Mouse (Mus musculus) neural tube, embryonic 15.5 days (tissue): ENCODE data around the gene Myh9. TPM values are rescaled to one million over a fixed set of nuclear protein-coding genes. Genes with fewer than 3 reads are reported as not detected.

Source experiments
- ATAC-seq: fragments of 200-750 bp; cut with Nextera tagmentation; 2 replicates; pipeline ENCODE4 v1.8.0; 2017; ENCODE audit warnings: mild to moderate bottlenecking, moderate TSS enrichment, moderate library complexity; ENCODE audit not compliant: low FRiP score
- H3K27ac ChIP-seq: fragments of 300-500 bp; sonication (generic); replicated peaks from 2 replicates; pipeline ENCODE4 v1.5.1; 2015; ENCODE audit warnings: mild to moderate bottlenecking, inconsistent platforms
- H3K27me3 ChIP-seq: fragments of 300-500 bp; sonication (generic); replicated peaks from 2 replicates; pipeline ENCODE4 v1.6.1; 2015; ENCODE audit warnings: inconsistent platforms
- H3K36me3 ChIP-seq: fragments of 300-500 bp; sonication (generic); 2 replicates; pipeline ENCODE4 v1.6.1; 2015; ENCODE audit warnings: inconsistent platforms
- H3K4me1 ChIP-seq: fragments of 300-500 bp; sonication (generic); 2 replicates; pipeline ENCODE4 v1.6.1; 2015; ENCODE audit warnings: inconsistent platforms
- H3K4me2 ChIP-seq: fragments of 300-500 bp; sonication (generic); 2 replicates; pipeline ENCODE4 v1.6.1; 2015; ENCODE audit warnings: inconsistent platforms, mild to moderate bottlenecking, moderate library complexity
- H3K4me3 ChIP-seq: fragments of 300-500 bp; sonication (generic); replicated peaks from 2 replicates; pipeline ENCODE4 v1.5.1; 2015; ENCODE audit warnings: mild to moderate bottlenecking, inconsistent platforms
- H3K9ac ChIP-seq: fragments of 300-500 bp; sonication (generic); replicated peaks from 2 replicates; pipeline ENCODE4 v1.6.1; 2015; ENCODE audit warnings: mild to moderate bottlenecking, inconsistent platforms
- H3K9me3 ChIP-seq: fragments of 300-500 bp; sonication (generic); replicated peaks from 2 replicates; pipeline ENCODE4 v1.6.1; 2016; ENCODE audit warnings: inconsistent platforms
- WGBS: fragments of 180-500 bp; shearing (Covaris S2); methylation state at CpG from one replicate; pipeline ENCODE4 v1.1.7; 2015; ENCODE audit warnings: mixed read lengths; 5-methylcytosine and 5-hydroxymethylcytosine counted together
- polyA plus RNA-seq: library from polyadenylated mRNA; unstranded; fragments of >200 nt; fragmentation: Nextera tagmentation; extraction: Ambion mirVana; gene quantifications from 2 replicates; pipeline ENCODE4 v1.2.1, GENCODE M21; 2015

The Myh9 gene
- polyA plus RNA-seq, 1 experiment from 2014 or later, result 9.6 TPM

GRCm38 (mm10) chr15:77839529-77840286 lies 2.3 kb downstream of the Myh9 start:
- no peak overlapping the region for H3K9ac ChIP-seq
- peak overlapping the region; percentile 93 for H3K4me3 ChIP-seq
- no peaks in the 10 kb centered on the region for H3K9me3 ChIP-seq
- peak overlapping the region; percentile 83 for H3K4me2 ChIP-seq
- WGBS, result 14% methylated on average over 10 of the region's 10 CpGs
- H3K36me3 ChIP-seq, result no peaks in the 10 kb centered on the region
- H3K27me3 ChIP-seq, result no peaks in the 10 kb centered on the region
- H3K4me1 ChIP-seq, result peaks cover 55% of the 10 kb centered on the region
- peak overlapping the region; percentile 51; the same call in 1 of the 2 replicates for H3K27ac ChIP-seq
- ATAC-seq, result no peak

- WGBS, result 20% methylated on average over 4 of the region's 4 CpGs
- Histone ChIP-seq H3K4me2 (peak overlapping the region; percentile 83), H3K4me1 (peaks cover 55% of the 10 kb centered on the region), H3K36me3 (no peaks in the 10 kb centered on the region), H3K27ac (peak overlapping the region; percentile 51; the same call in 1 of the 2 replicates), H3K27me3 (no peaks in the 10 kb centered on the region), H3K4me3 (peak overlapping the region; percentile 16; the same call in 1 of the 2 replicates), H3K9ac (no peak overlapping the region), H3K9me3 (no peaks in the 10 kb centered on the region)
- no peak for ATAC-seq
Measured at GRCm38 (mm10) chr15:77838530-77839387, 3.2 kb downstream of the Myh9 start.

GRCm38 (mm10) chr15:77837444-77838117 lies 4.4 kb downstream of the Myh9 start:
- Histone ChIP-seq H3K9me3 (no peaks in the 10 kb centered on the region), H3K4me3 (no peak overlapping the region), H3K4me2 (no peak overlapping the region), H3K27ac (no peak overlapping the region), H3K9ac (no peak overlapping the region), H3K4me1 (peaks cover 55% of the 10 kb centered on the region), H3K27me3 (no peaks in the 10 kb centered on the region), H3K36me3 (0 out of 2 replicates have a peak, but pooled peaks cover under 1% of the 10 kb centered on the region)
- 83% methylated on average over 10 of the region's 10 CpGs for WGBS
- no peak for ATAC-seq

- H3K27ac ChIP-seq, result no peak overlapping the region
- no peak overlapping the region for H3K4me3 ChIP-seq
- 0 out of 2 replicates have a peak, but pooled peaks cover 3% of the 10 kb centered on the region for H3K36me3 ChIP-seq
- no peaks in the 10 kb centered on the region for H3K9me3 ChIP-seq
- ATAC-seq, result no peak
- no peaks in the 10 kb centered on the region for H3K27me3 ChIP-seq
- peaks cover 55% of the 10 kb centered on the region for H3K4me1 ChIP-seq
- no peak overlapping the region for H3K4me2 ChIP-seq
- WGBS, result 67% methylated on average over 6 of the region's 6 CpGs
- H3K9ac ChIP-seq, result no peak overlapping the region
Measured at GRCm38 (mm10) chr15:77836692-77837443, 5.1 kb downstream of the Myh9 start.

GRCm38 (mm10) chr15:77835930-77836653 lies 5.9 kb downstream of the Myh9 start:
- Histone ChIP-seq H3K4me2 (no peak overlapping the region), H3K36me3 (0 out of 2 replicates have a peak, but pooled peaks cover 3% of the 10 kb centered on the region), H3K4me1 (peaks cover 52% of the 10 kb centered on the region), H3K4me3 (no peak overlapping the region), H3K9me3 (no peaks in the 10 kb centered on the region), H3K27ac (no peak overlapping the region), H3K27me3 (no peaks in the 10 kb centered on the region), H3K9ac (no peak overlapping the region)
- WGBS, result 63% methylated on average over 9 of the region's 9 CpGs
- ATAC-seq, result no peak

GRCm38 (mm10) chr15:77834336-77835268 lies 7.4 kb downstream of the Myh9 start:
- Histone ChIP-seq H3K4me1 (peaks cover 37% of the 10 kb centered on the region), H3K27ac (no peak overlapping the region), H3K9ac (no peak overlapping the region), H3K27me3 (no peaks in the 10 kb centered on the region), H3K36me3 (0 out of 2 replicates have a peak, but pooled peaks cover 3% of the 10 kb centered on the region), H3K4me2 (no peak overlapping the region), H3K4me3 (no peak overlapping the region), H3K9me3 (no peaks in the 10 kb centered on the region)
- ATAC-seq, result no peak
- WGBS, result 80% methylated on average over 15 of the region's 15 CpGs

GRCm38 (mm10) chr15:77833731-77834130 lies 8.2 kb downstream of the Myh9 start:
- peaks cover 29% of the 10 kb centered on the region for H3K4me1 ChIP-seq
- 87% methylated on average over 6 of the region's 6 CpGs for WGBS
- no peak for ATAC-seq
- no peaks in the 10 kb centered on the region for H3K27me3 ChIP-seq
- H3K4me3 ChIP-seq, result no peak overlapping the region
- 0 out of 2 replicates have a peak, but pooled peaks cover 3% of the 10 kb centered on the region for H3K36me3 ChIP-seq
- H3K9ac ChIP-seq, result no peak overlapping the region
- H3K27ac ChIP-seq, result no peak overlapping the region
- no peaks in the 10 kb centered on the region for H3K9me3 ChIP-seq
- H3K4me2 ChIP-seq, result no peak overlapping the region

- no peak overlapping the region for H3K9ac ChIP-seq
- H3K4me1 ChIP-seq, result peaks cover 23% of the 10 kb centered on the region
- no peak for ATAC-seq
Measured at GRCm38 (mm10) chr15:77833083-77833482, 8.9 kb downstream of the Myh9 start.

GRCm38 (mm10) chr15:77832458-77832904 lies 9.5 kb downstream of the Myh9 start:
- H3K4me3 ChIP-seq, result no peak overlapping the region
- WGBS, result 79% methylated on average over 7 of the region's 7 CpGs
- H3K4me1 ChIP-seq, result peaks cover 21% of the 10 kb centered on the region; the same call in 1 of the 2 replicates
- 0 out of 2 replicates have a peak, but pooled peaks cover 3% of the 10 kb centered on the region for H3K36me3 ChIP-seq
- no peaks in the 10 kb centered on the region for H3K9me3 ChIP-seq
- no peak overlapping the region for H3K27ac ChIP-seq
- no peak overlapping the region for H3K4me2 ChIP-seq
- no peak for ATAC-seq
- no peak overlapping the region for H3K9ac ChIP-seq
- H3K27me3 ChIP-seq, result no peaks in the 10 kb centered on the region

More at GRCm38 (mm10) chr15:77833083-77833482, 8.9 kb downstream of the Myh9 start:
- no peak overlapping the region for H3K27ac ChIP-seq
- no peaks in the 10 kb centered on the region for H3K27me3 ChIP-seq
- no peak overlapping the region for H3K4me2 ChIP-seq
- no peaks in the 10 kb centered on the region for H3K9me3 ChIP-seq
- no peak overlapping the region for H3K4me3 ChIP-seq
- H3K36me3 ChIP-seq, result 0 out of 2 replicates have a peak, but pooled peaks cover 3% of the 10 kb centered on the region
